Mouse (Mus musculus) gonadal fat pad, adult 2 months (tissue): Measurements from ENCODE around the gene Ergic1. TPM values are rescaled to one million over a fixed set of nuclear protein-coding genes. Genes with fewer than 3 reads are reported as not detected.

Experiments used
- DNase-seq: peaks from one replicate; pipeline ENCODE4 v3.0.0-alpha.2; 2012; ENCODE audit warnings: low read depth
- polyA plus RNA-seq: library from polyadenylated mRNA; depleted of rRNA; stranded (reverse); fragments of >200 nt; gene quantifications from 2 replicates; pipeline ENCODE4 v1.2.3, GENCODE M21; 2012

Gene Ergic1
- polyA plus RNA-seq, 1 experiment: 337 TPM

- no peak for DNase-seq
Observed at GRCm38 (mm10) chr17:26598845-26599244, 37.6 kb downstream of the Ergic1 start.

GRCm38 (mm10) chr17:26600913-26601447 lies 39.7 kb downstream of the Ergic1 start:
- DNase-seq: no peak

GRCm38 (mm10) chr17:26601514-26601913 lies 40.2 kb downstream of the Ergic1 start:
- DNase-seq: no peak

- DNase-seq: no peak
Observed at GRCm38 (mm10) chr17:26601926-26602325, 40.6 kb downstream of the Ergic1 start.

GRCm38 (mm10) chr17:26602371-26602885 lies 41.1 kb downstream of the Ergic1 start:
- no peak for DNase-seq

GRCm38 (mm10) chr17:26603311-26603710 lies 42.0 kb downstream of the Ergic1 start:
- DNase-seq: no peak

GRCm38 (mm10) chr17:26605636-26606035 lies 44.3 kb downstream of the Ergic1 start:
- no peak for DNase-seq

GRCm38 (mm10) chr17:26606516-26606915 lies 45.2 kb downstream of the Ergic1 start:
- DNase-seq: no peak

- DNase-seq: no peak
Observed at GRCm38 (mm10) chr17:26608348-26608747, 47.1 kb downstream of the Ergic1 start.

- DNase-seq: no peak
Observed at GRCm38 (mm10) chr17:26608877-26609276, 47.6 kb downstream of the Ergic1 start.

- no peak for DNase-seq
Observed at GRCm38 (mm10) chr17:26609820-26610219, 48.5 kb downstream of the Ergic1 start.

- no peak for DNase-seq
Observed at GRCm38 (mm10) chr17:26611328-26611727, 50.0 kb downstream of the Ergic1 start.

GRCm38 (mm10) chr17:26611918-26612317 lies 50.6 kb downstream of the Ergic1 start:
- no peak for DNase-seq

GRCm38 (mm10) chr17:26614286-26614685 lies 53.0 kb downstream of the Ergic1 start:
- DNase-seq: no peak

- DNase-seq: no peak
Observed at GRCm38 (mm10) chr17:26614708-26615486, 53.6 kb downstream of the Ergic1 start.

- no peak for DNase-seq
Observed at GRCm38 (mm10) chr17:26616696-26617095, 55.4 kb downstream of the Ergic1 start.

- DNase-seq: no peak
Observed at GRCm38 (mm10) chr17:26618498-26618897, 57.2 kb downstream of the Ergic1 start.

- no peak for DNase-seq
Observed at GRCm38 (mm10) chr17:26619577-26619976, 58.3 kb downstream of the Ergic1 start.

- no peak for DNase-seq
Observed at GRCm38 (mm10) chr17:26620292-26620691, 59.0 kb downstream of the Ergic1 start.

GRCm38 (mm10) chr17:26620786-26621766 lies 59.8 kb downstream of the Ergic1 start:
- peak; percentile 60 for DNase-seq

- no peak for DNase-seq
Observed at GRCm38 (mm10) chr17:26621912-26622311, 60.6 kb downstream of the Ergic1 start.

- no peak for DNase-seq
Observed at GRCm38 (mm10) chr17:26623991-26624390, 62.7 kb downstream of the Ergic1 start.
